Mouse (Mus musculus): Measurements from ENCODE around the gene Prkce. TPM values are rescaled to one million over a fixed set of nuclear protein-coding genes. Genes with fewer than 3 reads are reported as not detected.
A peak's percentile ranks its signal among the peaks of the same experiment; 100 is the strongest.

Prkce gene
- total and polyA plus RNA-seq, 3 experiments: 6.1 to 27.3 (median 26.0) TPM

GRCm38 (mm10) chr17:86487450-86487849 is 319.9 kb downstream of the Prkce start:
- H3K79me2 ChIP-seq (replicated peaks; ENCODE audit: control insufficient read depth, insufficient read depth, low read length): no peaks in the 10 kb centered on the region
- H3K4me3 ChIP-seq: no peak overlapping the region
- no peak overlapping the region for H3K27ac ChIP-seq
- TF ChIP-seq EP300 (IDR thresholded peaks at IDR 0.05; ENCODE audit: insufficient read depth, low read depth, low read length) (no peak), POLR2A (IDR thresholded peaks at IDR 0.05; ENCODE audit: insufficient read depth, low read depth, low read length) (no peak), CTCF (IDR thresholded peaks at IDR 0.05) (no peak)
- no peaks in the 10 kb centered on the region for H3K36me3 ChIP-seq (ENCODE audit: control insufficient read depth, insufficient read depth, low read length)
- 76% methylated on average over 3 of the region's 3 CpGs for WGBS
- intact Hi-C loops (cut with DNase I): loop anchor here (10.0 kb wide), 2 partner anchors 557 to 757 kb away; no protein-coding TSS in a partner anchor
- no peak for DNase-seq
- H3K4me1 ChIP-seq (ENCODE audit: control insufficient read depth, insufficient read depth, low read length): peaks cover 2% of the 10 kb centered on the region
- H3K9ac ChIP-seq (ENCODE audit: low read depth, low read length): no peak overlapping the region
- H3K27me3 ChIP-seq (ENCODE audit: control insufficient read depth, insufficient read depth, low read length): no peaks in the 10 kb centered on the region

DNA sequence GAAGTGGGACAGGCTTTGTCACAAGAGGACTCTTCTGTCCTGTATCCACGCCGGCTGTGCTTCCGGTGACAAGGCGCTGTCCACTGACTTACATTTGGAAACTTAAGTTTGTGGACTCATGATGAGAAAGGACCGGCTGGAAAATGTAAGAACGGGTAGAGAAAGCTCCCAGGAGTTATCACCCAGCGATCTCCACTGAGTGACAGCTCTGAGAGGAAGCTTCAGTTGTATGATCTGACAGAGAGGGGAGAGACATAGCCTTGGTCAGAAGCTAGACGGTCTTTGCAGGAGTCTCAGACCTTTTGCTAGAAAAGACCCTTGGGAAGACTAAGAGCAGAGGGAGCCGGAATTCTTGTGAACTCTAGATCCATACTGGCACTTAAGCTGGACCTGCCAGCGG is 322.2 kb downstream of the Prkce start:
- whole genome bisulfite sequencing: 86% methylated on average over 10 of the region's 10 CpGs
- no peaks in the 10 kb centered on the region for H3K27me3 ChIP-seq (ENCODE audit: control insufficient read depth, insufficient read depth, low read length)
- H3K9ac ChIP-seq (ENCODE audit: low read depth, low read length): no peak overlapping the region
- no peaks in the 10 kb centered on the region for H3K36me3 ChIP-seq (ENCODE audit: control insufficient read depth, insufficient read depth, low read length)
- H3K4me1 ChIP-seq (ENCODE audit: control insufficient read depth, insufficient read depth, low read length): no peaks in the 10 kb centered on the region
- H3K4me3 ChIP-seq: no peak overlapping the region
- TF ChIP-seq POLR2A (IDR thresholded peaks at IDR 0.05; ENCODE audit: insufficient read depth, low read depth, low read length) (no peak), CTCF (IDR thresholded peaks at IDR 0.05) (no peak), EP300 (IDR thresholded peaks at IDR 0.05; ENCODE audit: insufficient read depth, low read depth, low read length) (no peak)
- intact Hi-C loops (cut with DNase I): loop anchor here (10.0 kb wide), 2 partner anchors 555 to 755 kb away; no protein-coding TSS in a partner anchor
- H3K27ac ChIP-seq: no peak overlapping the region
- no peak for DNase-seq
- H3K79me2 ChIP-seq (replicated peaks; ENCODE audit: control insufficient read depth, insufficient read depth, low read length): no peaks in the 10 kb centered on the region

DNA sequence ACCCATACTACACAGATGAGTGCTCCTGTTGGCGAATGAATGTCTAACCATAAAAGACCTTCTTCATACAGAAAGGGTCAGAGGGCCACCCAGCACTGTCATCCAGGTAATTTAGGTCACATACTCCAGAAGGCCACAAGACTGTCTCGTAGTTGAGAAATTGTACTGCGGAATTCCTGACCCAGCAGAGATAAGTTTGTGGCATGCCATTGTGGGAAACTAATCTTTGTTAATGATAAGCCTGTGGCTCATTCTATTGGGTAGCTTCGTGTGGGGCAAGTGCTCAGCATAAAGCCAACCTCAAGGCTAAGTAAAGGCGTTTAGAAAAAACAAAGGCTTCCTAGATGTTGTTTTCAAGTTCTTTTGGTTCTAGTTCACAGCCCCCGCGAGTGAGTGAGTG is 324.8 kb downstream of the Prkce start:
- Histone ChIP-seq H3K9ac (ENCODE audit: low read depth, low read length) (no peak overlapping the region), H3K79me2 (replicated peaks; ENCODE audit: control insufficient read depth, insufficient read depth, low read length) (no peaks in the 10 kb centered on the region), H3K27ac (no peak overlapping the region), H3K27me3 (ENCODE audit: control insufficient read depth, insufficient read depth, low read length) (no peaks in the 10 kb centered on the region), H3K36me3 (ENCODE audit: control insufficient read depth, insufficient read depth, low read length) (no peaks in the 10 kb centered on the region), H3K4me1 (ENCODE audit: control insufficient read depth, insufficient read depth, low read length) (no peaks in the 10 kb centered on the region), H3K4me3 (no peak overlapping the region)
- TF ChIP-seq POLR2A (IDR thresholded peaks at IDR 0.05; ENCODE audit: insufficient read depth, low read depth, low read length) (no peak), EP300 (IDR thresholded peaks at IDR 0.05; ENCODE audit: insufficient read depth, low read depth, low read length) (no peak), CTCF (IDR thresholded peaks at IDR 0.05) (no peak)
- no peak for DNase-seq
- WGBS: 56% methylated on average over 7 of the region's 7 CpGs
- intact Hi-C loops (cut with DNase I): no loop called here

GRCm38 (mm10) chr17:86493891-86494420 is 326.4 kb downstream of the Prkce start:
- Histone ChIP-seq H3K27ac (no peak overlapping the region), H3K9ac (ENCODE audit: low read depth, low read length) (no peak overlapping the region), H3K79me2 (replicated peaks; ENCODE audit: control insufficient read depth, insufficient read depth, low read length) (no peaks in the 10 kb centered on the region), H3K27me3 (ENCODE audit: control insufficient read depth, insufficient read depth, low read length) (no peaks in the 10 kb centered on the region), H3K4me3 (no peak overlapping the region), H3K36me3 (ENCODE audit: control insufficient read depth, insufficient read depth, low read length) (peaks cover under 1% of the 10 kb centered on the region; the same call in 1 of the 2 replicates), H3K4me1 (ENCODE audit: control insufficient read depth, insufficient read depth, low read length) (peaks cover 2% of the 10 kb centered on the region)
- intact Hi-C loops (cut with DNase I): no loop called here
- 89% methylated on average over 8 of the region's 8 CpGs for WGBS
- no peak for DNase-seq
- TF ChIP-seq CTCF (IDR thresholded peaks at IDR 0.05): no peak
- no peak for TF ChIP-seq POLR2A (IDR thresholded peaks at IDR 0.05; ENCODE audit: insufficient read depth, low read depth, low read length)
- TF ChIP-seq EP300 (IDR thresholded peaks at IDR 0.05; ENCODE audit: insufficient read depth, low read depth, low read length): no peak

GRCm38 (mm10) chr17:86494494-86494893 is 326.9 kb downstream of the Prkce start:
- Histone ChIP-seq H3K9ac (ENCODE audit: low read depth, low read length) (no peak overlapping the region), H3K79me2 (replicated peaks; ENCODE audit: control insufficient read depth, insufficient read depth, low read length) (no peaks in the 10 kb centered on the region), H3K4me3 (no peak overlapping the region), H3K27ac (no peak overlapping the region), H3K36me3 (ENCODE audit: control insufficient read depth, insufficient read depth, low read length) (peaks cover 3% of the 10 kb centered on the region; the same call in 1 of the 2 replicates), H3K4me1 (ENCODE audit: control insufficient read depth, insufficient read depth, low read length) (peaks cover 4% of the 10 kb centered on the region), H3K27me3 (ENCODE audit: control insufficient read depth, insufficient read depth, low read length) (no peaks in the 10 kb centered on the region)
- no peak for DNase-seq
- no peak for TF ChIP-seq POLR2A (IDR thresholded peaks at IDR 0.05; ENCODE audit: insufficient read depth, low read depth, low read length)
- TF ChIP-seq EP300 (IDR thresholded peaks at IDR 0.05; ENCODE audit: insufficient read depth, low read depth, low read length): no peak
- no peak for TF ChIP-seq CTCF (IDR thresholded peaks at IDR 0.05)
- 56% methylated on average over 6 of the region's 6 CpGs for WGBS
- intact Hi-C loops (cut with DNase I): no loop called here

DNA sequence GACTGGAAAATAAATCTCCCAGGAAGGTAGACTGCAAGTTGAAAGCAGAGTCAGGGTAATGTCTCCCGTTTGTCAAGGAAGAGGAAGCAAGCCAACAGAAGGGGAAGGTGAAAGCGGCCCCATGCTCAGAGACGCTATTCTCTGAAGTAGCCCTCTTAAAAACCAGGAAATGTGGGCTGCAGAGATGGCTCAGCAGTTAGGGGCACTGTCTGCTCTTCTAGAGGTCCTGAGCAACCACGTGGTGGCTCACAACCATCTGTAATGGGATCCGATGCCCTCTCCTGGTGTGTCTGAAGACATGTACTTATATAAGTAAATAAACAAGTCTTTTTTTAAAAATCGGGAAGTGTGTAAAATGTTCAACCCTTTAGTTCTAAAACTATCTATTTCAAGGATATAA is 327.3 kb downstream of the Prkce start:
- Histone ChIP-seq H3K27me3 (ENCODE audit: control insufficient read depth, insufficient read depth, low read length) (no peaks in the 10 kb centered on the region), H3K9ac (ENCODE audit: low read depth, low read length) (no peak overlapping the region), H3K4me3 (no peak overlapping the region), H3K79me2 (replicated peaks; ENCODE audit: control insufficient read depth, insufficient read depth, low read length) (no peaks in the 10 kb centered on the region), H3K27ac (no peak overlapping the region), H3K36me3 (ENCODE audit: control insufficient read depth, insufficient read depth, low read length) (peaks cover 3% of the 10 kb centered on the region), H3K4me1 (ENCODE audit: control insufficient read depth, insufficient read depth, low read length) (peaks cover 4% of the 10 kb centered on the region)
- peak in 1 of 2 experiments; percentile 22 for DNase-seq
- intact Hi-C loops (cut with DNase I): loop anchor here (5.0 kb wide), 2 partner anchors 97 to 337 kb away; no protein-coding TSS in a partner anchor
- WGBS: 48% methylated on average over 6 of the region's 6 CpGs
- TF ChIP-seq EP300 (IDR thresholded peaks at IDR 0.05; ENCODE audit: insufficient read depth, low read depth, low read length) (no peak), CTCF (IDR thresholded peaks at IDR 0.05) (peak; percentile 34)
